Mouse (Mus musculus) spleen, adult 2 months (tissue): Measurements from ENCODE around the gene Slc26a8.

Source experiments
- CTCF ChIP-seq: fragments of 200-500 bp; IDR thresholded peaks from 2 replicates; pipeline ENCODE4 v1.5.1; 2011; ENCODE audit warnings: mild to moderate bottlenecking, inconsistent platforms; ENCODE audit not compliant: insufficient read depth, insufficient read length, insufficient replicate concordance; ENCODE audit errors: extremely low read depth
- POLR2A ChIP-seq: fragments of 200-500 bp; IDR thresholded peaks from 2 replicates; pipeline ENCODE4 v1.6.1; 2011; ENCODE audit warnings: low read depth, low read length, inconsistent platforms

- no peak for TF ChIP-seq POLR2A
- no peak for TF ChIP-seq CTCF
These were observed 54.2 kb downstream of the Slc26a8 start for GRCm38 (mm10) chr17:28635842-28636241.
